Mouse (Mus musculus): ENCODE results near the gene Zfp760. TPM values are rescaled to one million over a fixed set of nuclear protein-coding genes. Genes with fewer than 3 reads are reported as not detected.
"Not testable (repeated sequence)": the region's sequence is repeated elsewhere in the genome, so short reads cannot be mapped to it uniquely, and the experiment has no call there.

Gene Zfp760
- polyA plus RNA-seq (2017; shearing (Covaris generic)): 1 to 10 TPM; 7.0 to 8.3 TPM

DNA sequence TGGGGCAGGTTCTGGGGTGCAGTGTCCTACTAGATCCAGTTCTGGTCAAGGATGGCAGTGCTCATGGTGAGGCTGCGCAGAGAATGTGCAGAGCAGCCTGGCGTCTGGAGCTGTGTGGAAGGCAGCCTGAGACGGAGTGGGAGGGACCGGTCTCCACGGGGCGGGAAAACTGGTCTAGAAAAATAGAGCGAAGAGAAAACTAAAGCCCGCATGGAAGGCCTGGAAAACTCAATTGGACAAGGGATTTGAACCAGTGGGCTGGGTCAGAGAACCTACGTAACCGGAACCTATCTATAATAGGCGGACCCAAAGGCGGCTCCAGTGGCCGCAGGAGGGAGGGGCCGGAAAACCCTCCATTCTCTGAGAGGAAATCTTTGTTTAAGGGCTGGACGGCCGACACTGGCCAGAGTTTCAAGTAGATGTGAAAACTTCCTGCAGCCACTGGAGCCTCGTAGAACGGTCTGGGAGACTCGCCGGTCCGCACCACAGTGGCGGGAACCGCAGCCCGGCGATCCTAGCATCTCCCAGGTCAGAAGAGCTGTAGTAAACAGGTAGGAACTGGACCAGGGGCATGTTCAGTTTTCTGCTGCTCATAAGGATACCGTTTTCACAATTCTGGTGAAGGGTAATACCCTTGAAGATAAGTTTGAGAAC, at the start of gene Zfp760:
Gene Zfp760, plus strand, starts transcription at position 399 of the 654 bp plus-strand sequence.
- ATAC-seq: peak; percentile 90

DNA sequence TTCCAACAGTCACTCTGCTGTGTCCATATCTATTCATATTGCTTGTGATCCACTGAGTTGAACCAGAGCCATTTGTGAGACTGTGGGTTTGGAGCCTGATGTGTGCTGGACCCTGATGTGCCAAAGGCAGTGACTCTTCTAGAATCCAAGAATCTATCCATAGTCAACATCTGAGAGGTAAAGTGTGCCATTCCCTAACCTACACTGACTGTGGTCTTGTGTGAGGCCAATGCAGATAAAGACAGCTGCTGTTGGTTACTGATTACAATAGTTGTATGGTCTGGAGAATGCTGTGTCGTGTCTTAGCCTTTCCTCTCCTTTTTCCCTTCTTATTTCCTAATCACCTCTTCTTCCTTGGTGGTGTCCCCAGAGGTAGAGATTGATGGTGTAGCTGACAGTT, 28.7 kb upstream of the Zfp760 start:
- not testable (repeated sequence) for ATAC-seq

DNA sequence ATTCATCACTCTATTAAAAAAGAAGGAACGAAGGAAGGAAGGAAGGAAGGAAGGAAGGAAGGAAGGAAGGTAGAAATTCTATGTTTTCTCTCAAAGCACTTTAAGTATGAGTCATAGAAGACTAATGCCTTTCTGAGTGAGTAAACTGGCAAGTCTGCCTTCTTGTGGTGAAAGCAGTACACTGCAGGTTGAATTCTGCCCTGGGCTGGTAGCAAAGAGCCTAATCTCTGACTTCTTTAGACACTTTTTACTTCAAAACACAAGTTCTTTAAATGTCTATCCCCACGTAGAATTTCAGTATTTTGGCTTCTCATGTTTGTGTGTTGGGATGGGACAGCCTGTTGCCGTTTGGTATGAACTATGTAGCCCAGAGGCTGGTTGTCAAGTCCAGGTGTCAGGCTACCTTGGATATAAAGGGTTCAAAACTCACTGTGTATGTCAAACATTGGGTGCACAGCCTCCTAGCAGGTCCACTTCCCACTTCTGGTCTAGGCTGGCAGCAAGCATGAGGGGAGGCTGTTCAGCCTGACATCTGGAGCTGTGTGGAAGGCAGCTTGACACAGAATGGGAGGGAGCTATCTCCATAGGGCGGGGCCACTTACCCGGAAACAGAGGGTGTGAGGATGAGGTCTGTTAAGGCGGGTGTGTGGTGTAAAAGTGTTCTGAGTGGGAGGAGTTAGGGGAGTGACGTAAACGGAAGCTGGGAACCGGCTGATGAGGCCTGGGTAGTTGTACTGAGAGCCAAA, 28.1 kb upstream of the Zfp760 start:
- peak; percentile 98 for ATAC-seq

DNA sequence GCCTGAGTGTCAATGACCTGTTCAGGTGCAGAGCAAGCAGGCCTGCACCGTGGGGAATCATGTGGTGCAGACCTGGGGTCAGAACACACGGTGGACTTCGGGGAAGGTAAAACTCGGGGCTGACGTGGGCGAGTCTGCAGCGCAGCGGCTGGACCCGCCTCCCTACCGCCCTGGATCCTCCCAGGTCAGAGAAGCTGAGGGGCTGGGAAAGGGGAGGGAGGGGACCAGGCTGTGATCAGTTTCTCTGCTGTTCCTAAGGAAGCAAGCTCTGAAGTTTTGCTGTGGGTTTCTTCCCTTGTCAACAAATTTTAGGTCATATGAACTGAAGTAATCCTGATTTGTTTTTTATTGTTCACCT, 27.5 kb upstream of the Zfp760 start:
- not testable (repeated sequence) for ATAC-seq

DNA sequence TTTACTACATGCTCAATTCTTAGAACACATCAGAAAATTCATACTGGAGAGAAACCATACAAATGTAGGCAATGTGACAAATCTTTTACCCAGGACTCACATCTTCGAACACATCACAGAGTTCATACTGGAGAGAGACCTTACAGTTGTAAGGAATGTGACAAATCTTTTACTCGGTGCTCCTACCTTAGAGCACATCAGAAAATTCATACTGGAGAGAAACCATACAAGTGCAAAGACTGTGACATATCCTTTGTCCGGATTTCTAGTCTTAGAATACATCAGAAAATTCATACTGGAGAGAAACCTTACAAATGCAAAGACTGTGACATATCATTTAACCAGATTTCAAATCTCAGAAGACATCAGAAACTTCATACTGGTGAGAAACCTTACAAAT, 16.0 kb upstream of the Zfp760 start, which contains the start of gene Gm10226:
Gene Gm10226, plus strand, starts transcription at position 301 of the 400 bp plus-strand sequence.
- ATAC-seq: no peak

DNA sequence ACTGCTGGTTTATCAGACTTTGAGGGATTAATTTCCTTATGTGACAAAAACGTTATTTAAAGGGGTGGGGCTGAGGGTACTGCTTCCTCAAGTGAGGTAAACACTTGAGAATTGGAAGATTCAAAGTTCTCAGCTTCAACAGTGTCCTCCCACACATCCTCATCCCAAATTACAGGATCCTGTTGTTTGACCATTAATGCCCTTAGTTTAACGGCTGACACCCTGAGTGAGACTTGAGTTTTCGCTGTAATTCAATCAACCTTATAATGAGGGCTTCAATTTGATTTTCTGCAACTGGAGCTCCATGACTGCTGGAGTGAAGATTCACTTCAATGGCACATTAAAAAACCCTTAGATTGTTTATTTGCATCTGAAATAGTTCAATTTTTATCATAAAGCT, 14.2 kb upstream of the Zfp760 start:
- no peak for ATAC-seq

DNA sequence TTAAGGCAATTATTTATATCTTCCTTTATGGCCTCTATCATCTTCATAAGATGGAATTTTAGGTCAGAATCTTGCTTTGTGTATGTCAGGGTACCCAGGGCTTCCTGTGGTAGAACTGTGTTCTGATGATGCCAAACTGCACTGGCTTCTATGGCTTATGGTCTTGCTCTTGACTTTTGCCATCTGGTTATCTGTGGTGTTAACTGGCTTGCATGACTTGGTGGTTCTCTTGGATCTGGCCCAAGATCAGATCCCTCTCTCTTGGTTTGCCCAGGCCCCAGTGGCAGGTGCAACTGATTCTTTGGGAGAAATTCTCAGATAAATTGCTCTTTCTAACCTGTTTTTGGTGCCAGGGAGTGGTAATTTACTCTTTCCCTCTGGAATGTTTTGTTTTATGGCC, 11.5 kb upstream of the Zfp760 start:
- ATAC-seq: no peak

DNA sequence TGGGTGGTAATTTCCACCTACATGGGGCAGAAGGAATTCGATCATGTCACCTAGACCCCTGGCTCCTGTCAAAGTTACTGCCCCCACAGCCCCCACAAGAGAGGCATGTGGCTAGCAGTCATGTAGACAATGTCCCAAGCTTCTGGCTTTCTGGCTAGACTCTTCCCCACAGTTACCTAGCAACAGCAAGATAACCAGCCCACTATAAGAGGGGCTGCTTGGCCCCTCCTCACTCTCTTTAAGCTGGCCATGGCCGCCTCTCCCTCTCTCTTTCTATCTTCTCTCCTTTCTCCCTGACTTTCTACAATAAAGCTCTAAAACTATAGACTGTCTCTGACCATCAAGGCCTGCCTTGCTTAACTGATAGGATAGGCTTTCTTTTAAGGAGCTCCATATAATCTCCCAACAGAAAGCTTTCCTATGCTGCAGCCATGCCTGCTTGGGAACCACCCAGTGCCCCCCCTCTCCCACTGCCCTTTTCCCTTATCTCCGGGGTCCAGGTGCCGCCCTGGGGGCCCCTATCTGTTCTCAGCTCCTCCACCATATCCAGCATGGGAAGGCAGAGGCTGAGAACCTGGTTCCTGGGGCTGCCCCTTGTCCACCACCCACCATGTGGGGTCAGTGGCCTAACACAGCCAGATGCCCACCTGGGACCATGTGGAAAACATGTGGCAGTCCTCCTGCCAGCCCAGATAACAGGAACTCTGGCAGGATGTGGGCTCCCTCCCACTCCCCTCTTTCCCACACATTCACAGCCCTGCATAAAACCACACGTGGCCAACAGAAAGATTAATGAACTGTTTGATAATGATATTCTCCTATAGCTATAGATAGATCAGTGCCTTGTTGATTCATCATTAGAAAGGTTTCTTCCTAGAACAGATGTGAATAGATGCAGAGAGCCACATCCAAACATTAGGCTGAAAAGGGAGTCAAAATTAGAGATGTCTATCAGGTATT, 5.0 kb upstream of the Zfp760 start:
- ATAC-seq: no peak

DNA sequence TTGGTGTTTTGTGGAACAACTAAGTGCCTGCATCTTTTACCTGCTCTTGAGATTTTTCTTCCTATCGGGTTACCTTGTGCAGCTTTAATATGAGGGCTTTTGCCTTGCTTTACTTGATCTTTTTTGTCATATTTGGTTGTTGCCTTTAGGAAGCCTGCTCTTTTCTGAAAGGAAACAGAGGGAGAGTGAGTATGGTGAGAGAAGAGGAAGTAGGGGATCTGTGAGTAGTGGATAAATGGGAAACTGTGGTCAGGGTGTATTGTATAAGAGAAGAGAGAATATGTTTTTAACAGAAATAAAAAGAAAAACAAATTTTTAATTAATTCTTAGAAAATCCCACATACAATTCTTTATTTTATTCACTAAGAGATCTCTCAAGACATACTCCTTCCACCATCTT, 4.1 kb upstream of the Zfp760 start:
- no peak for ATAC-seq

DNA sequence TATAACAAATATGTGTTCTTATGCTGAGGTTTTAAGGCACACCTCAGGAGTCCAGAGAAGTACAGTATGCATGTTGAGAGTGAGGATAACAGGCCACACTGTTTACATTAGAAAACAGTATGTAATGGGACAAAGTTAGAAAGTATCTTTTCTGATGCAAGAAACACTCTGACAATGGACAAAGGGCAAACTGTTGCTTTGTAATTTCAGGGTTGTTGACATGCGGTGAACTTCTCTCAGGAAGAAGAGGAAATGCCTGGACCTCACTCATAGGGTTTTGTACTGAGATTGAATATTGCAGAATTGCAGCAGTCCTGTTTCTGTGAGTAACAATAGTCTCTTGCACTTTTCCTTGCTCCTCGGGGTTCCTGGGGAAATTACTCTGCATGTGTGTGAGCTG, 860 bp downstream of the Zfp760 start:
- no peak for ATAC-seq

DNA sequence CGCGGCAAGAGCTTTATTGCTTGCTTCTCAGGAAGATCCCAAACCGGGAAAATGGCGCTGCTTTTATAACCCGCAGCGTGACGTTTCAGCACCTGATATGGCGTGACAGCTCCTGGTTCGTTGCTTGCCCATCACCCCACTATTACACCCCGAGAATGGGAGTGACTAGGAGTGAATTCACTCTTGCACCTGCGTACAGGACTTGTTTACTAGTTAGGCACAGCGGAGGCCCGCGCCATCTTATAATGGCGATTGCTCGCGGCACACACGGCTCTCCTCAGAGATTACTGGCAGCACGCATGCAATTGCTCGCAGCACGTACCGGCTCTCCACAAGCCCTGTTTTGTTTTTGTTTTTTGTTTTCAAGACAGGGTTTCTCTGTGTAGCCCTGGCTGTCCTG, 23.0 kb downstream of the Zfp760 start, which contains the start of gene Zfp229:
Gene Zfp229, plus strand, starts transcription at position 301 of the 400 bp plus-strand sequence.
- ATAC-seq: not testable (repeated sequence)

DNA sequence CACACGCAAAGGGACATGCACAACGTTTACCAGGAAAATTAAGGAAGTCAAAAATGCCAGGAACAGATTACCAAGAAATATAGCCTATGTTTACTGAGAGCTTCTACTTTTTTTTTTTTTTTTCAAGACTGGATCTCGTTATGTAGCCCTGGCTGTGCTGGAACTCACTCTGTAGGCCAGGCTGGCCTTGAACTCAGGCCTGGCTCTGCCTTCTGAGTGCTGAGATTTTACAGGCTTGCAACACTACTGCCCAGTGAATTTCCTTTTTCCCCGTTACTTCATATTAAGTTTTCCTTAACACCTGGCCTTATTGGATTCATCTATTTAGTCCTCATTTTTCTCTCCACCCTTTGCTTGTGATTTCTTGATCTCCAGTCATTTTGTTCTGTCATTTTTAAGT, 25.5 kb downstream of the Zfp760 start:
- ATAC-seq: no peak

DNA sequence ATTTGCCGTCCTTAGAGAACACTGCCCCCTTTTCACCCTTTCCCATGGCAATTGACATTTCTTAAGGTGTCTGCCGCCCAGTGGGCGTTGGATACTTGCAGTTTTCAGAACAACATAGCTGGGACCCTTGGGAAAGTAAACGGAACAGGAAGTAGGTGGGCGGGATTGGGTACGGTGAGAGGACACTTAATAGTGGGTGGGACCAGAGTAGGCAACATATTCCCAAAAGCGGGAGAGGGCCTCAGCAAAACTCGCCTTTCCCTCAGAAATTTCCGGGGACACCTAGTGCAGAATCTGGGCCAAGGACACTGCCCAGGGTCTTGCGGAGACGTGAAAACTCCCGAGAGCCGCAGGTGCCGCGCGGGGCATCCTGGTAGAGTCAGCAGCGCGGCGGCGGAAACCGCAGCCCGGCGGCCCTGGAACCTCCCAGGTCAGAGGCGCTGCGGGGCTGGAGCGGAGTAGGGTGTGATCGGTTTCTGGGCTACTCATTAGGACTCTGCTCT, 26.0 kb downstream of the Zfp760 start:
- ATAC-seq: peak; percentile 80

DNA sequence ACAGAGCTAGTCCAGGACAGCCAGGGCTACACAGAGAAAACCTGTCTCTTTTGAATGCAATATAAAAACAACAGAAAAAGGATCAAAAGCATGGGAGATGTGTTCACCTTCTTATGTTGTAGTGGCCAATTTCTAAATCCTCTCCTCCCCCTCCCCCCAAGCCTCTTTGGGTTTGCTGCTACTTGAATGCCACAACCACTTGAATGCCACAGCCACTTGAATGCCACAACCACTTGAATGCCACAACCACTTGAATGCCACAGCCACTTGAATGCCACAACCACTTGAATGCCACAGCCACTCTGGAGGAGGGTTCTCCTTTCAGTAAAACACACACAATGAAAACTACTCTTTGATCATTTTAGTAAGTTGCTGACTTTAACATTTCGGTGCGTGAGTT, 45.2 kb downstream of the Zfp760 start:
- ATAC-seq: no peak

DNA sequence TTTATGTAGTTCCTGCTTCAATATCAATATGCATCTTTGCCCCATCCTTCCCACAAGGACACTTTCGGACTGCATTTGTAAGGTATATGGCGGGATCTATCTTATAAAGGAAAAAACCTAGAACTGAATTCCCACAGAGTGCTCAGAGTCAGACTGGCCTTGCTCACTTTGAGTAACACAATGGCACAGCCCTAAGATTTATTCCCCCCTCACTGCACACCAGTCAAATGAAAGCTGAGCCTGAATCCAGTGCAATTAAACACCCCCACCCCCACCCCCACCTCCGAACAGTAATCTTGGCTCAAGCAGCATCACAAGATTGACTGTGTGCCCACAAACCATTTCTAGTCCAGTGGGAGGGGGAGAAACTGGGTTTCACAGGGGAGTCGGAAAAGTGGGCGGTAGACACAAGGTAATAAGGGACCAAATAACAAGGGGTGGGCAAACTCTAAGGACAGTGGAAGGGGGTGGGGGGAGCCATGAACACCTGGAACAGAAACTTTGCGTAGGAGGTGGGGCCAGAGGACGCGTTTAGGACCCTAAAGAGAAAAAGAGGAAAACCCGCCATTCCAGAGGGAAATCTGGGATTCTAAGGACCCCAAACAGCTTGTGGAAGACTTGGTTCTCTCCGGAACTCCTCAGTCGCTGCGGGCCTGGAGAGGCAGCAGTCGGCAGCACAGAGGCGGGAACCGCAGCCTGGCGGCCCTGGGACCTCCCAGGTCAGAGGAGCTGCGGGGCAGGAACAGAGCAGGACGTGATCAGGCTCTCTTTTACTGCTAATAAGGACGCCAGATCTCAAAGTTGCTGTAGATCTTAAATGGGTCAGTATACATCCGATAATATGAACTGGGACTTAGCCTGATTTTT, 46.0 kb downstream of the Zfp760 start:
- no peak for ATAC-seq

DNA sequence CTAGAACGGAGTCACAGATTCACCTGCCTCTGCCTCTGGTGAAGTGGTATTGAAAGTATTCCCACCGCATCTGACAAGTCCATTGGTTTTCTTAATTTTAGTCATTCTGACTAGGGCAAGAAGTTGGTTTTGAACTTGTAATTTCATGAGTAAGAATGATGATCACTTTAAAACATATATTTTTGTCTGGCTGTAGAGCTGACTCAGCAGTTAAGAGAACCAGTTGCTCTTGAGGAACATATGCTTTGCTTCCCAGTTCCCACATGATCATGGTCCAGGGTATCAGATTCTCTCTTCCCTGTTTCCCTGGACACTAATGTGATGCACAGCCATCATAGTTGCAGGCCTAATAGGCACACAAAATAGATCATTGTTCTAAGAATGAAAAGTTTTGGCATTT, 62.8 kb downstream of the Zfp760 start:
- ATAC-seq: no peak

Other genes with a start within 250 kb of the Zfp760 start
- 10 to 100 TPM; 31.8 to 32.9 TPM for gene Zfp53, start 218.7 kb upstream of the Zfp760 start, polyA plus RNA-seq (2017; shearing (Covaris generic))
- 10 to 100 TPM; 16.5 to 20.0 TPM for gene Zfp52, start 172.2 kb upstream of the Zfp760 start, polyA plus RNA-seq (2017; shearing (Covaris generic))
- gene Zfp948, start 140.7 kb upstream of the Zfp760 start, polyA plus RNA-seq (2017; shearing (Covaris generic)): 1 to 10 TPM; 2.6 to 7.1 TPM
- 10 to 100 TPM in 1 of 2 experiments, 1 to 10 TPM in 1; 9.9 to 15.3 TPM for gene Zfp983, start 57.1 kb upstream of the Zfp760 start, polyA plus RNA-seq (2017; shearing (Covaris generic))
- gene Gm10226, start 15.9 kb upstream of the Zfp760 start, polyA plus RNA-seq (2017; shearing (Covaris generic)): 10 to 100 TPM; 16.1 to 17.7 TPM
- gene Zfp229, start 23.1 kb downstream of the Zfp760 start, polyA plus RNA-seq (2017; shearing (Covaris generic)): under 1 TPM; 0.34 to 0.50 TPM
- under 1 TPM; 0.33 to 0.56 TPM for gene Zfp820, start 138.0 kb downstream of the Zfp760 start, polyA plus RNA-seq (2017; shearing (Covaris generic))
- gene Zfp995, start 202.2 kb downstream of the Zfp760 start, polyA plus RNA-seq (2017; shearing (Covaris generic)): 10 to 100 TPM; 15.1 to 15.3 TPM

All from activated CD4-positive, CD25-positive, alpha-beta regulatory T cell, adult 4 months (primary cell).